Mouse (Mus musculus): ENCODE data around the gene Snx29.

- TF ChIP-seq CTCF (IDR thresholded peaks at IDR 0.05; ENCODE audit: borderline replicate concordance, extremely low read depth, insufficient read depth, insufficient read length) (no peak), POLR2A (IDR thresholded peaks at IDR 0.05; ENCODE audit: borderline replicate concordance, extremely low read depth, insufficient read depth, insufficient read length, poor library complexity, severe bottlenecking) (no peak)
These were observed 43.9 kb upstream of the Snx29 start for GRCm38 (mm10) chr16:11278778-11279177.
